Mouse (Mus musculus): Measurements from ENCODE around the gene Cps1. TPM values are rescaled to one million over a fixed set of nuclear protein-coding genes. Genes with fewer than 3 reads are reported as not detected.

The Cps1 gene
- polyA plus RNA-seq (2016; fragmentation: Nextera tagmentation; extraction: Ambion mirVana), result 0.04 and 0.06 TPM in 2 replicates

DNA sequence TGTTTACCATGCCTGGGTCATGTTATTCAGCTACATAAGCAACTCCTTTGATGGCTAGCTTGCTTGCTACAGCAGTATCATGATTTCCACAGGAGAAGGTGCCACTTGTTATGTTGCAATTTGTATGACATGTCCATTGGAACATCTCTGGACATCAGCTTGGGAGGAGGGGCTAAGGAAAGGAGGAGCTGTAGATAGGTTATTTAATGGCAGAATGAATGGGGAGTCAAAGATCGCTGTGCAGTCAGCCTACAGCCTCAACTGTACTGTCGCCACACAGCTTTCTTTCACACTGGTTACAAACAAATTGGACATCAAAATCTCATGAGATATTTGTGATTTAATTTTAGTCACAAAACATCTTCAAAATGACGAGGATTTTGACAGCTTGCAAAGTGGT, at the start of gene Cps1:
Cps1 (plus strand) TSS at position 230 of the 400 bp plus-strand sequence.
- WGBS, result 79% methylated on average over 3 of the region's 3 CpGs

DNA sequence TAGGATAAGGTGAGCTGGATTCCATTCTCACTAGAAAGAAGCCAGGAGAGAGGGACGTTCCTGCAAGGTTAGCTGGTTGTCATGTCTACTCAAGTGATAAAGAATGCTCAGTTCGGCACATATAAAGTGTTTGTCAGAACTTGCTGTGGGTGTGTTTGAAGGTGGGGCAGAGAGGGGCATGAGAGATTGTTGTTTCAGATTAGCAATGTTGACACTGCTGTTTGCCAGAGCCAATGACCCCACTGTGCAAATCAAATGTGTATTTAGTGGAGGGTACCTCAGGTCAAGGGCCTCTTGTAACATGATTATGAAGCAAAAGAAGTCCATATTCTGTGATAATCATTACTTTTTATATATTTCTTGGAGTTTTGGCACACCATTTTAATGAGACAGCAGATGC, 45.1 kb upstream of the Cps1 start:
- Histone ChIP-seq H3K9me3 (no peaks in the 10 kb centered on the region), H3K27ac (replicated peaks) (no peak overlapping the region), H3K4me3 (no peak overlapping the region), H3K27me3 (replicated peaks; ENCODE audit: low read depth, poor library complexity, severe bottlenecking) (no peaks in the 10 kb centered on the region), H3K4me1 (no peaks in the 10 kb centered on the region), H3K36me3 (replicated peaks) (no peaks in the 10 kb centered on the region)
- 75% methylated on average over 2 of the region's 2 CpGs for WGBS
- DNase-seq (ENCODE audit: low spot score), result no peak

More for the DNA sequence above, at the start of gene Cps1:
- no peak within 1 kb of the TSS for H3K27ac ChIP-seq (replicated peaks)
- no peaks in the 10 kb centered on the region for H3K4me1 ChIP-seq
- no peak for DNase-seq (ENCODE audit: low spot score)
- no peak within 1 kb of the TSS for H3K4me3 ChIP-seq
- no peaks in the 10 kb centered on the region for H3K9me3 ChIP-seq
- no peaks in the 10 kb centered on the region for H3K36me3 ChIP-seq (replicated peaks)
- no peaks in the 10 kb centered on the region for H3K27me3 ChIP-seq (replicated peaks; ENCODE audit: low read depth, poor library complexity, severe bottlenecking)

DNA sequence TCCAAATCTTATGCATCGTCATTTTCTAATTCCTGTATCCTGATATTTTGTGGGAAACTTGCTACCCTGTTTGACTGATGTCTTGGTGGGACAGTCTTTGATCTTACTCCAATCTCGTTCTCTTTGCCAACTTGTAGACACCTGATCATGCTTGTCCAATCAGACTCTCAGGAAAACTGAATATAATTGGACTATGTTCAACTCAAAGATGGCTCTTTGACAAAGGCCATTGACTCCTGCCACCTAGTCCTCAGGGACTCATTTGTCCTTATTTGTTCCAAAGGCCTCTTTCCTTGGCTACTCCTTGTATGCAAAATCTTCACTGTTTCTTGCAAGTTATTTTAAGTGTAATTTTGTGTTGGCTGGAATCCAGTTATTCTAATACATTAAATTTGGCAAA, 44.2 kb upstream of the Cps1 start:
- DNase-seq (ENCODE audit: low spot score), result no peak
- H3K27me3 ChIP-seq (replicated peaks; ENCODE audit: low read depth, poor library complexity, severe bottlenecking), result no peaks in the 10 kb centered on the region
- H3K9me3 ChIP-seq, result no peaks in the 10 kb centered on the region
- no peaks in the 10 kb centered on the region for H3K36me3 ChIP-seq (replicated peaks)
- no peaks in the 10 kb centered on the region for H3K4me1 ChIP-seq
- H3K4me3 ChIP-seq, result no peak overlapping the region
- WGBS, result 81% methylated on average over 2 of the region's 2 CpGs
- H3K27ac ChIP-seq (replicated peaks), result no peak overlapping the region

DNA sequence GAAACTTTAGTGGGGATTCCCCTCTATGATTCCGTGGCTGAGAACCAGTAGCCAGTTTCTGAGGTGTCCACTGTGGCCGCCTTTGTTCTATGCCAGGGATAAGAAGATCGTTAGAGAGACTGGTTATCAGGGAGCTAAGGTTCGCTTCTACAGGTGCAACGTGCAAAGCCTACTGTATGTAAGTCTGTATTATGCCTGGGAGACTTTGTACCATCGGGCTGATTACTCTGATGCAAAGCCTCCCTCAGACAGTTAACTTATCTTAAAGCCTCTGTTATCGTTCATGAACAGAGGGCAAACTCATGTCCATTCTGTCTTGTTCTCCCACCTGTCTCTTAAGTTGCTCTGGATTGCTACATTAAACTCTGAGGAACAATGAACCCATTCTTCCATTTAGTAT, 43.7 kb upstream of the Cps1 start:
- no peak for DNase-seq (ENCODE audit: low spot score)
- no peaks in the 10 kb centered on the region for H3K27me3 ChIP-seq (replicated peaks; ENCODE audit: low read depth, poor library complexity, severe bottlenecking)
- no peaks in the 10 kb centered on the region for H3K4me1 ChIP-seq
- no peaks in the 10 kb centered on the region for H3K9me3 ChIP-seq
- no peak overlapping the region for H3K27ac ChIP-seq (replicated peaks)
- no peaks in the 10 kb centered on the region for H3K36me3 ChIP-seq (replicated peaks)
- 85% methylated on average over 7 of the region's 7 CpGs for WGBS
- no peak overlapping the region for H3K4me3 ChIP-seq

DNA sequence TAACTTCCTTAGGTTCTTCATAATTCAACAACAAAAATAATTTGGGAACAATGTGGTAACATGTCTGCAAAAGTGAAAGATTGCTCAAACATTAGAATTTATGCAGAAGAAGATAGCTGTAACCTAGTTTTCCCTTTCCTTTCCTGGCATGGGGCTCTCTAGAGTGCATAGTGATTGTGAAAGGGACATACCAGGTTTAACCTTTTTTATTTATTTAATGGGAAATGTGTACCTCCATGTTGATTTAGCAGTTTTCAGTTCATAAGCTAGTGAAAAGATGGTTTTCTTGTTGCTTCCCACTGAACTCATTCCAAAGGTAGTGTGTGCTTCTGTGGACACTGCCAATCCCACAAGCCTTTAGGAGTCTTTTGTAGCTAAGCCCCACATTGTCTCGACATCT, 30.4 kb upstream of the Cps1 start:
- no peak for DNase-seq (ENCODE audit: low spot score)
- no peak overlapping the region for H3K27ac ChIP-seq (replicated peaks)
- WGBS, result 88% methylated on average over 1 of the region's 1 CpGs
- 0 out of 2 replicates have a peak, but pooled peaks cover 4% of the 10 kb centered on the region for H3K9me3 ChIP-seq
- H3K36me3 ChIP-seq (replicated peaks), result no peaks in the 10 kb centered on the region
- H3K27me3 ChIP-seq (replicated peaks; ENCODE audit: low read depth, poor library complexity, severe bottlenecking), result no peaks in the 10 kb centered on the region
- H3K4me1 ChIP-seq, result no peaks in the 10 kb centered on the region
- H3K4me3 ChIP-seq, result no peak overlapping the region

DNA sequence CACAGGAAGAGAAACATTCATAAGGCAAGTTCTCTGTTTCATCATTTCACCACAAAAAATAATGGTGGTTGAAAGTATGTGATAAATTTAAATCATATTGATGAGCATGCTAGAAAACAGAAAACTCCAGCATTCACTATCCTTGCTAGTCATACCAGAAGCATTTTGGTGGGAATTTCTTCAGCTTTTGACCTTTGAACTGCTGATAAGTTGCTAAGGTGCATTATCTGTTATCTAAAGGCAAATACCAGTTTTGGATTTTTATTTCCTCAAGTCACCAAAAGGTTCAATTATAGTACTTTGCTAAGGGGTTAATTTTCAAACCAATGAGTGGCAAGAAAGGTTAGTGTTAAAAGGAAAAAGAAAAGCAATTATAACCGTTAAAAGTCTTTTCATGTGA, 23.6 kb upstream of the Cps1 start:
- Histone ChIP-seq H3K27me3 (replicated peaks; ENCODE audit: low read depth, poor library complexity, severe bottlenecking) (no peaks in the 10 kb centered on the region), H3K4me1 (peaks cover 6% of the 10 kb centered on the region; the same call in 1 of the 2 replicates), H3K27ac (replicated peaks) (no peak overlapping the region), H3K4me3 (no peak overlapping the region), H3K9me3 (0 out of 2 replicates have a peak, but pooled peaks cover 4% of the 10 kb centered on the region), H3K36me3 (replicated peaks) (no peaks in the 10 kb centered on the region)
- WGBS, result 97% methylated on average over 1 of the region's 1 CpGs
- DNase-seq (ENCODE audit: low spot score), result no peak

DNA sequence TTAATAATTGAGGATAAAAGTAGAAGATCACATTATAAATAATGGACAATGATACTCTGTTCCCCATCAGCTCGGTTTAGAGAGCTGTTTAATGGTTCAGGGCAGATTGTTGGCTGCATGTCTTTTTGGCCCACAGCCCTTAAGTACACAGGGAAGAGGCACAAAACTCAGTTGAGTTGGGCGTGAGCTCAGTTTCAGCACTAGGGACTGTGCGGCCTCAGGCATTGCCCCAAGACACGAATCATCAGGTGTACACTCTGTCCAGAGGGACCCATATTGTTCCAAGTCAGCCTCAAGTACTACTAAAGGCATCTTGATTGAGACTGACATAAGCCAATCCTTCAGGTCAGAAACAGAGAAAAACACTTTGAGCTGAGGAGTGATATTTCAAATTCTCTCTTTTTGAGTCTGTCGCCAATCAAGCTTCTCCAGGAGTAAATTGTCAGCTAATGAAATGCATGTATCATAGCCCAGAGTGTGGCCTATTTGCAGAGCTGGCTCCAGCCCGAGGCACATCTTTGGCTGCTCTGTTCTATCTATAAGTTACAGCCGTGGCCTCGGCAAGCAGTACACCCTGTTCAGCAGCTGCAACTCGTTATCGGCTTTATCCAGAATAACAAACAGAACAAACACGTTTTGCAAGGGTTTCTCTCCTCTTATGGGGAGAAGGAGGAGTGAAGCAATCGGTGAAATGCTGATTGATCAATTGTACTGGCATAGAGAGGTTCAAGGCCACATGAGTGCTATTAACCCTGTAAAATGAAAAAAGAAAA, 19.2 kb upstream of the Cps1 start:
- Histone ChIP-seq H3K27ac (replicated peaks) (no peak overlapping the region), H3K4me1 (peaks cover 6% of the 10 kb centered on the region; the same call in 1 of the 2 replicates), H3K4me3 (no peak overlapping the region), H3K36me3 (replicated peaks) (no peaks in the 10 kb centered on the region), H3K27me3 (replicated peaks; ENCODE audit: low read depth, poor library complexity, severe bottlenecking) (no peaks in the 10 kb centered on the region), H3K9me3 (no peaks in the 10 kb centered on the region)
- DNase-seq (ENCODE audit: low spot score), result peak; percentile 48
- 45% methylated on average over 12 of the region's 12 CpGs for WGBS

DNA sequence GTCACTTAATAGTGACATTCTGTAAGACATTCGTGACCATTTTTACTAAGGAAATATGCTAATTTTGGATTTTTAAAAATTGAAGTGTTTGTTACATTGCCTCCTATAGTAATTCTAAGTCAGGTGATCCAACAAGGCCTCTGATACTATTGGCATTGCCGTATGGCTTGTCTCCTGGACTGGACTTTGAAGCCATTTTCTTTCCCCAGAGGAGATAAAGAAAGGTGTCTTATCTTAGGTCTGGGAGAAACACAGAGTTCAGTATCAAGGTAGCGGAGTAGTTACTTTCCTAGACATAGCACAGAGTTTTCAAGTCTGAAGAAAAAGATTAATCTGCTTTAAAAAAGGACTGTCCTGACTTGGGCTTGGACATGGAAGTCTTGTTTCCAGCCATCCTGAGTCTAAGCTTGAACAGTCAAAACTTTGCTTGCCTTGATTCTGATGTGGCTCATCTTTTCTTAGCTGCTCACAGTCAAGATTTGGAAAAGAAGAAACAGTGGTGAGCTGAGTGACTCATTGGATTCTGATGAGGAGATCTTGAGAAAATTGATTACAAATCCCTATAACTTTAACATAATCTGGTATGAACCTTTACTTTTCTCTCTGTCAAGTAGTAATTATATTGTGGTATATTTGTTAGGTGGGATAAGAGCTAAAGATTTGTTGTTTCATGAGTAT, 11.1 kb upstream of the Cps1 start:
- H3K9me3 ChIP-seq, result no peaks in the 10 kb centered on the region
- 91% methylated on average over 3 of the region's 3 CpGs for WGBS
- H3K4me3 ChIP-seq, result no peak overlapping the region
- H3K36me3 ChIP-seq (replicated peaks), result no peaks in the 10 kb centered on the region
- no peak for DNase-seq (ENCODE audit: low spot score)
- no peak overlapping the region for H3K27ac ChIP-seq (replicated peaks)
- H3K27me3 ChIP-seq (replicated peaks; ENCODE audit: low read depth, poor library complexity, severe bottlenecking), result no peaks in the 10 kb centered on the region
- no peaks in the 10 kb centered on the region for H3K4me1 ChIP-seq

DNA sequence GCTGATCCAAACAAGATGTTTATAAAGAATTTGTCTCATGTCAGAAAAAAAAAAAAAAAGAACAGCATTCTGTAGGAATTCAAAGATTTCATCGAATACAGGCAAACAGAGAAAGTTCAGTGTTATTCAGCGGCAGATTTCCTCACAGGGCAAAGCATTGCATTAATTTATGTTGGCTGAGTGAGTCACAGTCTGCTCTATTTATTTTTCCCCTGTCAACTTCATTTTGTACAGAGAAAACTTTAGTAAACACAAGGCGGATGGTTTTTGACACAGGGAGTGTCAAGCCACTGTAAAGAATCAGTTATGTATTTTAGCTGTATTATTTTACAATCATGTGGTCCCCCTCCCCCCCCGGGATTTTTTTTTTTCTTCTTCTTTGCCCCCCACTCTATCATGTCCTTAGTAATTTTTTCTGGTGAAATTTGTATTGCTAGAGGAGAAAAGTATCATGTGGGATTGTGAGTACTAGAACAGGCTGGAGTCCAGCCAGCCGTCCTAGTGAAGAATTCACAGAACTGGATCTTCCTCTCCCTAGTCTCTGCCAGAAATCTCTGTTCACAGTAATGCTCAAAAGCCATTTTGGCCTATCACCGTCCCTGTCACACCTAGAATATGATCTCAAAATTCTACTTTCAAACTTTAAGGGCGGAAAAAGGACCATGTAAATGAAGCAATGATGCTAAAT, 9.3 kb upstream of the Cps1 start:
- Histone ChIP-seq H3K9me3 (no peaks in the 10 kb centered on the region), H3K27ac (replicated peaks) (no peak overlapping the region), H3K36me3 (replicated peaks) (no peaks in the 10 kb centered on the region), H3K4me1 (no peaks in the 10 kb centered on the region), H3K4me3 (no peak overlapping the region), H3K27me3 (replicated peaks; ENCODE audit: low read depth, poor library complexity, severe bottlenecking) (no peaks in the 10 kb centered on the region)
- 82% methylated on average over 7 of the region's 7 CpGs for WGBS
- DNase-seq (ENCODE audit: low spot score), result no peak

DNA sequence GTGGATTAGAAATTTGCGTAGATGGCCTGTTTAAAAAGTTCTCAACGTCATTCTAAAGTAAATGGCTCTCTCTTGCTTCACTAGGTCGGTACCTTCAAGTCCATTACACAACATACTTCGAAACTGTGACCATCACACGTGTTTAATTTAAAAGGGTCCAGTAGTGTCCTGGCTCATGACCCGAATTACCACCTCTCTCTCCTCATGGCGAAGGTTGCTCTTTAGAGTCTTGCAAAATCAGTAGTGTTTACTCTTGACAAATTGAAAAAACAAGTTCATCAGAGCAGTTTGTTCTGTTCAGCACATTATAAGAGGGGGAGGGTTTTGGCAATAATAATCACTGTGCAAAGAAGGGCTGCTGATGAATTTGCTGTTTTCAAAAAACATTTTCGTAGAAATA, 6.3 kb upstream of the Cps1 start:
- Histone ChIP-seq H3K27ac (replicated peaks) (no peak overlapping the region), H3K4me1 (no peaks in the 10 kb centered on the region), H3K4me3 (no peak overlapping the region), H3K27me3 (replicated peaks; ENCODE audit: low read depth, poor library complexity, severe bottlenecking) (no peaks in the 10 kb centered on the region), H3K9me3 (no peaks in the 10 kb centered on the region), H3K36me3 (replicated peaks) (no peaks in the 10 kb centered on the region)
- WGBS, result 83% methylated on average over 8 of the region's 8 CpGs
- no peak for DNase-seq (ENCODE audit: low spot score)

DNA sequence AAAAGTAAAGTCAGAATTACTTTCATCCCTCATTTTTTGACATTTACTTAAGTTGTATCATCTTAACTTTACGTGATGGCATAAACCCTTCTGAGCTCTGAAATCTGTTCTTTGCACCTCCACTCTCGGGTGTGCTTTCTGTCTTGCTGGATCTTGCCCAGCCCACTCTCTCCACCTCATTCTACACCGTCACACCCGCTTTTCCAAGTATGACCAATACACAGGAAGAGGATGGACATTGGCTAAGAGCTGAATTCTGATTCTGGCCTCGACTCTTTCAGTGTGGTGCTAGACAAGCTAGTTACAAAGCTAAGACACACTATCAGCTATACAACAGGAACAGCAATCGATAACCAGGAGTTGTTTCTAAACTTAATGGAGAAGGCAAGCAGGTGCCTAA, 5.0 kb upstream of the Cps1 start:
- no peaks in the 10 kb centered on the region for H3K27me3 ChIP-seq (replicated peaks; ENCODE audit: low read depth, poor library complexity, severe bottlenecking)
- no peak overlapping the region for H3K4me3 ChIP-seq
- H3K36me3 ChIP-seq (replicated peaks), result no peaks in the 10 kb centered on the region
- no peaks in the 10 kb centered on the region for H3K9me3 ChIP-seq
- no peak overlapping the region for H3K27ac ChIP-seq (replicated peaks)
- 89% methylated on average over 6 of the region's 6 CpGs for WGBS
- H3K4me1 ChIP-seq, result no peaks in the 10 kb centered on the region
- no peak for DNase-seq (ENCODE audit: low spot score)

DNA sequence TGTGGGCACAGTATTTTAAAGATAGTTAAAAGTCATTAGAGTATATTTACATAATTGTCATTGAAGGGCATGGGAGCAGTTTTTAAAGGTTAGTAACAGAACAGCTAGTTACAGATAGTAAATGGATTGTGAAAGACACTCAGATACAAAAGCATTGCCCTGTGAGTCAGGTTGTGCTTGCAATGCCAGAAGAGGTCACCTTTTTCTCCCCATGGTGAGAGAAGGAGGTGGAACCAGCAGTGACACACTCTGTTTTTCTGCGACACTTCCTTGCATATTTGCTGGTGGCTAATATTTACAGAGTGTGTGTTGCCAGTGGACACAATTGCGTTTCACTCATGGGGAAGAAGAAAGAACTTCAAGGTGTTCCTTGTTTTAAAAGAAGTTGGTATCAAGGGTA, 2.6 kb downstream of the Cps1 start:
- Histone ChIP-seq H3K27me3 (replicated peaks; ENCODE audit: low read depth, poor library complexity, severe bottlenecking) (no peaks in the 10 kb centered on the region), H3K36me3 (replicated peaks) (no peaks in the 10 kb centered on the region), H3K4me1 (no peaks in the 10 kb centered on the region), H3K4me3 (no peak overlapping the region), H3K9me3 (no peaks in the 10 kb centered on the region), H3K27ac (replicated peaks) (no peak overlapping the region)
- DNase-seq (ENCODE audit: low spot score), result no peak
- 87% methylated on average over 2 of the region's 2 CpGs for WGBS
